ENCODE assay signal across 9 mouse cellular contexts in the genomic region with DNA sequence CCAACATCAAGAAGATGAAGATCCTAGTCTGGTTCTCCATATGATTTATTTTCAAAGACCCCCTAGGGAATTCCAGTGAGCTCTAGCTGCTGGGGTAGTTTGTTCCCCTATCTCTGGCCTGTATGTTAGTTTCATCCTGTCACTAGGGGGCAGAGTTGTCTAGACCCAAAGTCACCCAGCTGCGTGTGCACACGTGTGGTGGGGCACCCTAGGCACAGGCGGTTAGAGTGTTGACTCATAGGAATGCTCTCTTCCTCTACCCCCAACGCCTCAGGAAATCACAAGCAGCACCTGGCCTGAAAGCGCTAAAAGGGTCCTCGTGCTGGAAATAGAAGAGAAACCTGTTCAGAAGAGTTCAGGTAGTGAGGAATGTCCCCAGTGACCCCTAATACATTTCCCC. TPM values are rescaled to one million over a fixed set of nuclear protein-coding genes. Genes with fewer than 3 reads are reported as not detected.
A peak's percentile ranks its signal among the peaks of the same experiment; 100 is the strongest.
DNase-seq lines count a peak whose midpoint lies in the region; ATAC-seq and TF ChIP-seq lines count a peak whose summit lies in the region.
"Had no signal": no experiment of that assay in that cellular context is flagged by ENCODE, and none has a peak within 500 bp of the region (broad histone marks: within the 10 kb centered on the region; RNA-seq: fewer than 3 reads in every experiment).

No protein-coding gene starts in this region.

- peak; percentile 33 for TF ChIP-seq CTCF in hindbrain, postnatal 0 days (IDR thresholded peaks at IDR 0.05; ENCODE audit: low read depth)
- no peak for TF ChIP-seq CTCF in G1E (IDR thresholded peaks at IDR 0.05; ENCODE audit: low read depth, low read length)
- peak; percentile 70 for TF ChIP-seq CTCF in liver, postnatal 0 days (IDR thresholded peaks at IDR 0.05; ENCODE audit: low read depth)

- H3K9me3 ChIP-seq in hindbrain, postnatal 0 days (ENCODE audit: low read length), result no peaks in the 10 kb centered on the region
- no peaks in the 10 kb centered on the region for H3K9me3 ChIP-seq in hindbrain, embryonic 12.5 days (replicated peaks)
- no peaks in the 10 kb centered on the region for H3K9me3 ChIP-seq in G1E (replicated peaks)
- H3K9me3 ChIP-seq in liver, postnatal 0 days (ENCODE audit: low read length), result no peaks in the 10 kb centered on the region

- ATAC-seq in hindbrain, postnatal 0 days, result no peak
- ATAC-seq in hindbrain, embryonic 12.5 days (ENCODE audit: low FRiP score), result no peak
- ATAC-seq in G1E (ENCODE audit: extremely low read depth, insufficient number of reproducible peaks, low FRiP score, poor library complexity, severe bottlenecking), result no peak
- ATAC-seq in liver, postnatal 0 days, result peak; percentile 74
- no peak; the same call in 1 of the 2 replicates for ATAC-seq in cerebellum, adult (ENCODE audit: insufficient number of reproducible peaks, low FRiP score, low TSS enrichment)

- no peaks in the 10 kb centered on the region for H3K36me3 ChIP-seq in hindbrain, postnatal 0 days (ENCODE audit: insufficient read depth, low read length)
- no peaks in the 10 kb centered on the region for H3K36me3 ChIP-seq in hindbrain, embryonic 12.5 days
- H3K36me3 ChIP-seq in G1E (replicated peaks), result no peaks in the 10 kb centered on the region
- no peaks in the 10 kb centered on the region for H3K36me3 ChIP-seq in liver, postnatal 0 days (replicated peaks; ENCODE audit: insufficient read depth, low read length)

- no peak overlapping the region for H3K27ac ChIP-seq in hindbrain, postnatal 0 days
- no peak overlapping the region for H3K27ac ChIP-seq in hindbrain, embryonic 12.5 days
- no peak overlapping the region for H3K27ac ChIP-seq in liver, postnatal 0 days (ENCODE audit: low read depth)

- H3K9ac ChIP-seq in hindbrain, postnatal 0 days (replicated peaks; ENCODE audit: low read length), result no peak overlapping the region
- H3K9ac ChIP-seq in hindbrain, embryonic 12.5 days, result no peak overlapping the region
- no peak overlapping the region for H3K9ac ChIP-seq in liver, postnatal 0 days (replicated peaks)

- H3K4me1 ChIP-seq in hindbrain, postnatal 0 days (ENCODE audit: insufficient read depth, low read length), result no peaks in the 10 kb centered on the region
- no peaks in the 10 kb centered on the region for H3K4me1 ChIP-seq in hindbrain, embryonic 12.5 days
- H3K4me1 ChIP-seq in G1E (ENCODE audit: insufficient read depth, low read depth, low read length), result 0 out of 2 replicates have a peak, but pooled peaks cover 2% of the 10 kb centered on the region
- peaks cover 4% of the 10 kb centered on the region; the same call in 1 of the 2 replicates for H3K4me1 ChIP-seq in liver, postnatal 0 days (ENCODE audit: insufficient read depth)

- no peak overlapping the region for H3K4me2 ChIP-seq in hindbrain, postnatal 0 days (ENCODE audit: low read depth, low read length)
- H3K4me2 ChIP-seq in hindbrain, embryonic 12.5 days (replicated peaks), result no peak overlapping the region
- H3K4me2 ChIP-seq in liver, postnatal 0 days (ENCODE audit: low read depth, low read length), result no peak overlapping the region

- TF ChIP-seq EP300 in liver, postnatal 0 days (IDR thresholded peaks at IDR 0.05; ENCODE audit: low read depth), result no peak

- H3K27me3 ChIP-seq in hindbrain, postnatal 0 days (ENCODE audit: insufficient read depth, low read length), result no peaks in the 10 kb centered on the region
- 0 out of 2 replicates have a peak, but pooled peaks cover 6% of the 10 kb centered on the region for H3K27me3 ChIP-seq in hindbrain, embryonic 12.5 days
- H3K27me3 ChIP-seq in G1E (ENCODE audit: insufficient read depth, low read length), result no peaks in the 10 kb centered on the region
- no peaks in the 10 kb centered on the region for H3K27me3 ChIP-seq in liver, postnatal 0 days (ENCODE audit: insufficient read depth, low read length)

- H3K4me3 ChIP-seq in hindbrain, postnatal 0 days (ENCODE audit: low read length), result no peak overlapping the region
- H3K4me3 ChIP-seq in hindbrain, embryonic 12.5 days, result no peak overlapping the region
- no peak overlapping the region for H3K4me3 ChIP-seq in G1E (ENCODE audit: low read depth, low read length)
- H3K4me3 ChIP-seq in liver, postnatal 0 days (ENCODE audit: low read depth, low read length), result no peak overlapping the region
- H3K4me3 ChIP-seq: erythroblast, embryonic 14.5 days had no signal

- peak; percentile 7 for DNase-seq in hindbrain, postnatal 0 days (ENCODE audit: low spot score)
- peak; percentile 19 for DNase-seq in G1E (ENCODE audit: low spot score)
- DNase-seq in embryo, embryonic 9.5 days (ENCODE audit: extremely low spot score), result peak; percentile 12
- peak; percentile 29 for DNase-seq in liver, postnatal 0 days
- DNase-seq in thymus, adult 18-20 months, result peak; percentile 30 to 39
- no peak for DNase-seq in frontal cortex, postnatal 14 days (ENCODE audit: low spot score in 2 of 2)

- WGBS in hindbrain, postnatal 0 days, result 32% methylated on average over 6 of the region's 6 CpGs
- 26% methylated on average over 6 of the region's 6 CpGs for WGBS in hindbrain, embryonic 12.5 days
- 18% methylated on average over 6 of the region's 6 CpGs for whole genome bisulfite sequencing in liver, postnatal 0 days (ENCODE audit: insufficient replicate concordance)

RNA-seq across cellular contexts. Expression of a gene that starts 46.0 kb away (rescaled TPM):
- total RNA-seq in hindbrain, postnatal 0 days (2014; rRNA removed), result 2.3 and 3.3 TPM in 2 replicates
- polyA plus RNA-seq in hindbrain, postnatal 0 days (2015; fragmentation: Nextera tagmentation; extraction: Ambion mirVana), result 1.1 and 1.3 TPM in 2 replicates
- 7.8 TPM in 2 replicates for polyA plus RNA-seq in hindbrain, embryonic 12.5 days (2016; fragmentation: Nextera tagmentation; extraction: Ambion mirVana)
- not detected in 2 replicates for total RNA-seq in G1E (2014; fragmentation: Nextera tagmentation)
- 0.16 and 0.23 TPM in 2 replicates for total RNA-seq in G1E (2017)
- 0.23 and 0.24 TPM in 2 replicates for polyA plus RNA-seq in G1E (2012)
- polyA plus RNA-seq in liver, postnatal 0 days (2015; fragmentation: Nextera tagmentation; extraction: Ambion mirVana), result 3.9 and 4.2 TPM in 2 replicates

Comparison
In these comparisons a context has a peak if more than half of its experiments do, and no peak if none do; other contexts are left out.
1. DNase-seq: peak in hindbrain, postnatal 0 days (single experiment), G1E (single experiment), embryo, embryonic 9.5 days (single experiment), liver, postnatal 0 days (single experiment) and thymus, adult 18-20 months (2 of 2); none in frontal cortex, postnatal 14 days (0 of 2).